Mouse (Mus musculus): ENCODE measurements around the gene Rai1.

Gene Rai1

GRCm38 (mm10) chr11:60104810-60105592 is at the start of gene Rai1:
Gene Rai1 (plus strand): TSS chr11:60105013.
- no peak for DNase-seq (ENCODE audit: low read depth, low spot score)

- DNase-seq (ENCODE audit: low read depth, low spot score) = no peak
These were observed 48.3 kb upstream of the Rai1 start for GRCm38 (mm10) chr11:60056520-60056919.

- DNase-seq (ENCODE audit: low read depth, low spot score) = no peak
These were observed 46.8 kb upstream of the Rai1 start for GRCm38 (mm10) chr11:60057987-60058386.

GRCm38 (mm10) chr11:60058441-60058840 is 46.4 kb upstream of the Rai1 start:
- no peak for DNase-seq (ENCODE audit: low read depth, low spot score)

- DNase-seq (ENCODE audit: low read depth, low spot score) = no peak
These were observed 44.8 kb upstream of the Rai1 start for GRCm38 (mm10) chr11:60060026-60060425.

- no peak for DNase-seq (ENCODE audit: low read depth, low spot score)
These were observed 43.3 kb upstream of the Rai1 start for GRCm38 (mm10) chr11:60061504-60062006.

GRCm38 (mm10) chr11:60065267-60065666 is 39.5 kb upstream of the Rai1 start:
- DNase-seq (ENCODE audit: low read depth, low spot score) = no peak

- DNase-seq (ENCODE audit: low read depth, low spot score) = no peak
These were observed 37.2 kb upstream of the Rai1 start for GRCm38 (mm10) chr11:60067646-60068045.

- no peak for DNase-seq (ENCODE audit: low read depth, low spot score)
These were observed 36.2 kb upstream of the Rai1 start for GRCm38 (mm10) chr11:60068631-60069030.

- no peak for DNase-seq (ENCODE audit: low read depth, low spot score)
These were observed 34.2 kb upstream of the Rai1 start for GRCm38 (mm10) chr11:60070599-60070998.

GRCm38 (mm10) chr11:60071221-60071620 is 33.6 kb upstream of the Rai1 start:
- no peak for DNase-seq (ENCODE audit: low read depth, low spot score)

GRCm38 (mm10) chr11:60073121-60073520 is 31.7 kb upstream of the Rai1 start:
- no peak for DNase-seq (ENCODE audit: low read depth, low spot score)

- DNase-seq (ENCODE audit: low read depth, low spot score) = no peak
These were observed 30.8 kb upstream of the Rai1 start for GRCm38 (mm10) chr11:60073936-60074502.

GRCm38 (mm10) chr11:60076183-60076582 is 28.6 kb upstream of the Rai1 start:
- DNase-seq (ENCODE audit: low read depth, low spot score) = no peak

- no peak for DNase-seq (ENCODE audit: low read depth, low spot score)
These were observed 28.0 kb upstream of the Rai1 start for GRCm38 (mm10) chr11:60076790-60077189.

GRCm38 (mm10) chr11:60084589-60084988 is 20.2 kb upstream of the Rai1 start:
- DNase-seq (ENCODE audit: low read depth, low spot score) = no peak

GRCm38 (mm10) chr11:60086676-60087075 is 18.1 kb upstream of the Rai1 start:
- no peak for DNase-seq (ENCODE audit: low read depth, low spot score)

GRCm38 (mm10) chr11:60088947-60089346 is 15.9 kb upstream of the Rai1 start:
- DNase-seq (ENCODE audit: low read depth, low spot score) = no peak

GRCm38 (mm10) chr11:60090696-60091421 is 14.0 kb upstream of the Rai1 start:
- no peak for DNase-seq (ENCODE audit: low read depth, low spot score)

- DNase-seq (ENCODE audit: low read depth, low spot score) = no peak
These were observed 13.4 kb upstream of the Rai1 start for GRCm38 (mm10) chr11:60091422-60091761.

GRCm38 (mm10) chr11:60093227-60093626 is 11.6 kb upstream of the Rai1 start:
- no peak for DNase-seq (ENCODE audit: low read depth, low spot score)

- DNase-seq (ENCODE audit: low read depth, low spot score) = no peak
These were observed 10.7 kb upstream of the Rai1 start for GRCm38 (mm10) chr11:60093984-60094587.

Measured in brain, embryonic 18.5 days (tissue).